Mouse (Mus musculus) MEL (cell line): Measurements from ENCODE around the gene Zfp131. TPM values are rescaled to one million over a fixed set of nuclear protein-coding genes. Genes with fewer than 3 reads are reported as not detected.
A peak's percentile ranks its signal among the peaks of the same experiment; 100 is the strongest.

Experiments
- DNase-seq: peaks from one replicate; pipeline ENCODE4 v3.0.0; 2011; ENCODE audit warnings: low read depth, low spot score
- H3K27ac ChIP-seq: 2 replicates; pipeline ENCODE4 v1.5.1; 2012; ENCODE audit warnings: low read depth, mild to moderate bottlenecking, control low read depth, low read length, moderate library complexity; ENCODE audit not compliant: control insufficient read depth
- H3K27me3 ChIP-seq, 2 experiments: fragments of 150-350 bp in 1 of 2; sonication (generic) in 1 of 2; 2 replicates each; pipeline ENCODE4 v1.6.1; 2012; ENCODE audit warnings: low read length in 2 of 2, mild to moderate bottlenecking in 2 of 2, improper control_type of control experiment in 1 of 2, moderate library complexity in 1 of 2; ENCODE audit not compliant: insufficient read depth in 2 of 2, control insufficient read depth in 1 of 2
- H3K36me3 ChIP-seq, 2 experiments: 2 replicates each; pipeline ENCODE4 v1.6.1; 2012 to 2014; ENCODE audit warnings: low read length in 2 of 2, improper control_type of control experiment in 1 of 2, inconsistent platforms in 1 of 2, mild to moderate bottlenecking in 1 of 2; ENCODE audit not compliant: insufficient read depth in 2 of 2, control insufficient read depth in 1 of 2
- H3K4me1 ChIP-seq, 2 experiments: fragments of 150-350 bp in 1 of 2; sonication (generic) in 1 of 2; 2 replicates each; pipeline ENCODE4 v1.6.1; 2012; ENCODE audit warnings: low read length in 2 of 2, improper control_type of control experiment in 1 of 2, mild to moderate bottlenecking in 1 of 2; ENCODE audit not compliant: insufficient read depth in 2 of 2, control insufficient read depth in 1 of 2
- H3K4me3 ChIP-seq, 2 experiments: fragments of 150-350 bp in 1 of 2; sonication (generic) in 1 of 2; 2 replicates each; pipeline ENCODE4 v1.5.1; 2012; ENCODE audit warnings: low read depth in 2 of 2, low read length in 2 of 2, mild to moderate bottlenecking in 2 of 2, moderate library complexity in 2 of 2, control low read depth in 1 of 2, improper control_type of control experiment in 1 of 2; ENCODE audit not compliant: control insufficient read depth in 1 of 2, insufficient read depth in 1 of 2
- H3K79me2 ChIP-seq: 2 replicates; pipeline ENCODE4 v1.6.1; 2012; ENCODE audit warnings: mild to moderate bottlenecking, low read length, moderate library complexity; ENCODE audit not compliant: control insufficient read depth, poor library complexity, insufficient read depth
- H3K9ac ChIP-seq: 2 replicates; pipeline ENCODE4 v1.6.1; 2012; ENCODE audit warnings: low read depth, mild to moderate bottlenecking, control low read depth, low read length, moderate library complexity; ENCODE audit not compliant: control insufficient read depth, poor library complexity, severe bottlenecking
- H3K9me3 ChIP-seq: fragments of 150-350 bp; sonication (generic); replicated peaks from 2 replicates; pipeline ENCODE4 v1.6.1; 2012; ENCODE audit warnings: mild to moderate bottlenecking, low read length, improper control_type of control experiment, moderate library complexity; ENCODE audit not compliant: insufficient read depth
- CTCF ChIP-seq, 3 experiments: IDR thresholded peaks in 2 of 3; conservative IDR thresholded peaks in 1 of 3; 2 replicates each; pipeline ENCODE4 v1.5.1; 2011 to 2012; ENCODE audit warnings: low read length in 3 of 3, low read depth in 2 of 3, mild to moderate bottlenecking in 2 of 3, improper control_type of control experiment in 1 of 3, inconsistent platforms in 1 of 3, mixed read lengths in 1 of 3, moderate library complexity in 1 of 3; ENCODE audit not compliant: control insufficient read depth in 1 of 3, insufficient read depth in 1 of 3, poor library complexity in 1 of 3, severe bottlenecking in 1 of 3
- E2F4 ChIP-seq: IDR thresholded peaks from 2 replicates; pipeline ENCODE4 v1.6.1; 2011; ENCODE audit warnings: low read depth, low read length, improper control_type of control experiment, borderline replicate concordance
- ELF1 ChIP-seq: IDR thresholded peaks from 2 replicates; pipeline ENCODE4 v1.6.1; 2014; ENCODE audit warnings: low read depth, mild to moderate bottlenecking, inconsistent platforms, low read length, improper control_type of control experiment, moderate library complexity
- EP300 ChIP-seq, 2 experiments: IDR thresholded peaks; 2 replicates each; pipeline ENCODE4 v1.6.1; 2011; ENCODE audit warnings: improper control_type of control experiment in 2 of 2, low read length in 2 of 2, low read depth in 1 of 2, mild to moderate bottlenecking in 1 of 2
- GABPA ChIP-seq: IDR thresholded peaks from 2 replicates; pipeline ENCODE4 v1.6.1; 2012; ENCODE audit warnings: low read depth, mild to moderate bottlenecking, inconsistent platforms, low read length, improper control_type of control experiment, moderate library complexity
- HCFC1 ChIP-seq: IDR thresholded peaks from 2 replicates; pipeline ENCODE4 v1.6.1; 2012; ENCODE audit warnings: low read depth, mild to moderate bottlenecking, inconsistent platforms, low read length, improper control_type of control experiment, moderate library complexity
- JUND ChIP-seq: IDR thresholded peaks from 2 replicates; pipeline ENCODE4 v1.6.1; 2011; ENCODE audit warnings: low read depth, mild to moderate bottlenecking, improper control_type of control experiment, low read length
- MAFK ChIP-seq: IDR thresholded peaks from 2 replicates; pipeline ENCODE4 v1.6.1; 2011; ENCODE audit warnings: low read depth, mild to moderate bottlenecking, low read length, improper control_type of control experiment, borderline replicate concordance
- MAX ChIP-seq: IDR thresholded peaks from 2 replicates; pipeline ENCODE4 v1.6.1; 2011; ENCODE audit warnings: low read length, improper control_type of control experiment
- MAZ ChIP-seq: IDR thresholded peaks from 2 replicates; pipeline ENCODE4 v1.6.1; 2012; ENCODE audit warnings: low read depth, mild to moderate bottlenecking, inconsistent platforms, low read length, improper control_type of control experiment
- MEF2A ChIP-seq: IDR thresholded peaks from 2 replicates; pipeline ENCODE4 v1.6.1; 2014; ENCODE audit warnings: low read depth, mild to moderate bottlenecking, inconsistent platforms, low read length, improper control_type of control experiment; ENCODE audit not compliant: poor library complexity, insufficient replicate concordance, severe bottlenecking; ENCODE audit errors: extremely low read depth
- MXI1 ChIP-seq: IDR thresholded peaks from 2 replicates; pipeline ENCODE4 v1.6.1; 2011; ENCODE audit warnings: mild to moderate bottlenecking, low read depth, low read length, improper control_type of control experiment
- MYC ChIP-seq: IDR thresholded peaks from 2 replicates; pipeline ENCODE4 v1.6.1; 2011; ENCODE audit warnings: low read depth, mild to moderate bottlenecking, low read length, improper control_type of control experiment, moderate library complexity
- NELFE ChIP-seq: IDR thresholded peaks from 2 replicates; pipeline ENCODE4 v1.6.1; 2011; ENCODE audit warnings: low read depth, low read length, improper control_type of control experiment
- NRF1 ChIP-seq: IDR thresholded peaks from 2 replicates; pipeline ENCODE4 v1.6.1; 2014; ENCODE audit warnings: low read depth, mild to moderate bottlenecking, inconsistent platforms, low read length, improper control_type of control experiment, moderate library complexity; ENCODE audit not compliant: poor library complexity, insufficient read depth, severe bottlenecking
- POLR2A ChIP-seq, 2 experiments: IDR thresholded peaks; 2 replicates each; pipeline ENCODE4 v1.6.1; 2011 to 2012; ENCODE audit warnings: low read length in 2 of 2, mild to moderate bottlenecking in 2 of 2, control low read depth in 1 of 2, improper control_type of control experiment in 1 of 2, low read depth in 1 of 2, moderate library complexity in 1 of 2; ENCODE audit not compliant: control insufficient read depth in 1 of 2, insufficient read depth in 1 of 2, poor library complexity in 1 of 2
- POLR2AphosphoS2 ChIP-seq: IDR thresholded peaks from 2 replicates; pipeline ENCODE4 v1.6.1; 2011; ENCODE audit warnings: low read length, improper control_type of control experiment
- SIN3A ChIP-seq: IDR thresholded peaks from 2 replicates; pipeline ENCODE4 v1.6.1; 2012; ENCODE audit warnings: low read length, improper control_type of control experiment, inconsistent platforms
- SMC3 ChIP-seq: IDR thresholded peaks from 2 replicates; pipeline ENCODE4 v1.6.1; 2011; ENCODE audit warnings: low read depth, low read length, improper control_type of control experiment
- TBP ChIP-seq: IDR thresholded peaks from 2 replicates; pipeline ENCODE4 v1.8.0; 2011; ENCODE audit warnings: low read depth, low read length, improper control_type of control experiment
- USF1 ChIP-seq: IDR thresholded peaks from 2 replicates; pipeline ENCODE4 v1.6.1; 2014; ENCODE audit warnings: low read depth, mild to moderate bottlenecking, inconsistent platforms, low read length, improper control_type of control experiment, moderate library complexity
- ZMIZ1 ChIP-seq: IDR thresholded peaks from 2 replicates; pipeline ENCODE4 v1.6.1; 2012; ENCODE audit warnings: low read depth, mild to moderate bottlenecking, inconsistent platforms, low read length, improper control_type of control experiment, moderate library complexity
- ZNF384 ChIP-seq: IDR thresholded peaks from 2 replicates; pipeline ENCODE4 v1.6.1; 2012; ENCODE audit warnings: low read depth, mild to moderate bottlenecking, inconsistent platforms, low read length, improper control_type of control experiment
- polyA plus RNA-seq, 2 experiments: library from polyadenylated mRNA; stranded (reverse) in 1 of 2; unstranded in 1 of 2; fragments of >175 nt in 1 of 2; fragments of >200 nt in 1 of 2; gene quantifications; 2 replicates each; pipeline versions ENCODE4 v1.2.1 to v1.2.4; 2012; ENCODE audit warnings: low replicate concordance in 2 of 2, low read depth in 1 of 2; ENCODE audit not compliant: insufficient read length in 2 of 2, insufficient read depth in 1 of 2, missing spikeins in 1 of 2
- total RNA-seq: library from RNA; depleted of rRNA; stranded (reverse); fragments of 300-350 nt; gene quantifications from 2 replicates; pipeline ENCODE4 v1.2.3, GENCODE M21; 2012

Gene Zfp131
- total and polyA plus RNA-seq, 3 experiments: 40.3 to 250 (median 152) TPM

- H3K79me2 ChIP-seq: peaks cover 29% of the 10 kb centered on the region
- H3K9me3 ChIP-seq: no peaks in the 10 kb centered on the region
- H3K36me3 ChIP-seq: peaks cover 11 to 25% of the 10 kb centered on the region in 2 experiments
- TF ChIP-seq MAFK (no peak), JUND (no peak), SIN3A (peak; percentile 38; the same call in 1 of the 2 replicates), USF1 (0 out of 2 replicates have a peak, but pooled peaks have one; percentile 29), EP300 (IDR thresholded peaks at IDR 0.05; ENCODE audit: low read depth in 1 of 2, low read length in 2 of 2) (no peak), NRF1 (no peak), E2F4 (no peak), MXI1 (peak; percentile 88), ELF1 (no peak), MAX (peak; percentile 88), GABPA (no peak), ZNF384 (no peak), POLR2AphosphoS2 (peak; percentile 59; the same call in 1 of the 2 replicates), NELFE (no peak), HCFC1 (no peak), MEF2A (no peak), ZMIZ1 (no peak), TBP (no peak), MAZ (0 out of 2 replicates have a peak, but pooled peaks have one; percentile 13), CTCF (IDR thresholded peaks at IDR 0.05 in 2 of 3, conservative IDR thresholded peaks at IDR 0.05 in 1 of 3; ENCODE audit: control insufficient read depth in 1 of 3, insufficient read depth in 1 of 3, low read depth in 2 of 3, low read length in 3 of 3, poor library complexity in 1 of 3, severe bottlenecking in 1 of 3) (0 out of 6 replicates have a peak, but pooled peaks of 1 of the 3 experiments have one; percentile 0), POLR2A (IDR thresholded peaks at IDR 0.05; ENCODE audit: control insufficient read depth in 1 of 2, insufficient read depth in 1 of 2, low read depth in 1 of 2, low read length in 2 of 2, poor library complexity in 1 of 2) (peak; percentile 15 to 17; a peak in 1 of 4 replicates), MYC (peak; percentile 95), SMC3 (no peak)
- peak; percentile 46 for DNase-seq
- peaks cover 3 to 13% of the 10 kb centered on the region in 2 experiments; a peak in 3 of 4 replicates for H3K4me1 ChIP-seq
- peak overlapping the region; percentile 85 to 91 for H3K4me3 ChIP-seq
- H3K27ac ChIP-seq: peak overlapping the region; percentile 79
- no peaks in the 10 kb centered on the region for H3K27me3 ChIP-seq
- H3K9ac ChIP-seq: peak overlapping the region; percentile 93
These were observed 969 bp upstream of the Zfp131 start for GRCm38 (mm10) chr13:119791580-119792135.
